Mouse (Mus musculus) intestine, postnatal 0 days (tissue): ENCODE data around the gene Usf1. TPM values are rescaled to one million over a fixed set of nuclear protein-coding genes. Genes with fewer than 3 reads are reported as not detected.
A peak's percentile ranks its signal among the peaks of the same experiment; 100 is the strongest.

ENCODE experiments used
- ATAC-seq: fragments of 200-750 bp; cut with Nextera tagmentation; 2 replicates; pipeline ENCODE4 v1.8.0; 2017; ENCODE audit warnings: mild to moderate bottlenecking, moderate TSS enrichment, moderate library complexity
- H3K27ac ChIP-seq: fragments of 300-500 bp; sonication (generic); 2 replicates; pipeline ENCODE4 v1.5.1; 2014; ENCODE audit warnings: mild to moderate bottlenecking, low read depth, low read length, moderate library complexity
- H3K27me3 ChIP-seq: fragments of 300-500 bp; sonication (generic); replicated peaks from 2 replicates; pipeline ENCODE4 v1.6.1; 2014; ENCODE audit warnings: low read length, mixed read lengths; ENCODE audit not compliant: control insufficient read depth, insufficient read depth
- H3K36me3 ChIP-seq: fragments of 300-500 bp; sonication (generic); 2 replicates; pipeline ENCODE4 v1.6.1; 2014; ENCODE audit warnings: mild to moderate bottlenecking, moderate library complexity; ENCODE audit not compliant: control insufficient read depth, insufficient read depth
- H3K4me1 ChIP-seq: fragments of 300-500 bp; sonication (generic); replicated peaks from 2 replicates; pipeline ENCODE4 v1.6.1; 2014; ENCODE audit warnings: antibody characterized with exemption, low read length, mixed read lengths; ENCODE audit not compliant: control insufficient read depth, insufficient read depth
- H3K4me2 ChIP-seq: fragments of 300-500 bp; sonication (generic); replicated peaks from 2 replicates; pipeline ENCODE4 v1.6.1; 2014; ENCODE audit warnings: low read depth, mild to moderate bottlenecking, moderate library complexity
- H3K4me3 ChIP-seq: fragments of 300-500 bp; sonication (generic); 2 replicates; pipeline ENCODE4 v1.5.1; 2014; ENCODE audit warnings: low read depth, low read length
- H3K9ac ChIP-seq: fragments of 300-500 bp; sonication (generic); 2 replicates; pipeline ENCODE4 v1.6.1; 2014; ENCODE audit warnings: mild to moderate bottlenecking, low read depth, low read length
- H3K9me3 ChIP-seq: fragments of 300-500 bp; sonication (generic); 2 replicates; pipeline ENCODE4 v1.6.1; 2016; ENCODE audit warnings: mixed run types; ENCODE audit not compliant: control insufficient read depth
- CTCF ChIP-seq: sonication (generic); IDR thresholded peaks from 2 replicates; pipeline ENCODE4 v1.5.1; 2016; ENCODE audit warnings: low read depth, mild to moderate bottlenecking, control low read depth, antibody characterized with exemption, moderate library complexity
- WGBS: fragments of 180-500 bp; shearing (Covaris S2); extraction: QIAGEN DNeasy Blood & Tissue Kit; methylation state at CpG from one replicate; pipeline ENCODE4 v1.1.7; 2014; 5-methylcytosine and 5-hydroxymethylcytosine counted together
- polyA plus RNA-seq: library from polyadenylated mRNA; unstranded; fragments of >200 nt; fragmentation: Nextera tagmentation; extraction: Ambion mirVana; gene quantifications from 2 replicates; pipeline ENCODE4 v1.2.1, GENCODE M21; 2015

Usf1 gene
- polyA plus RNA-seq, 1 experiment from 2014 or later = 35.1 TPM

GRCm38 (mm10) chr1:171437264-171438013, 26.3 kb downstream of the Usf1 start, which contains the start of gene F11r:
Gene F11r, plus strand, starts transcription at chr1:171437535.
- Histone ChIP-seq H3K4me2 (peak within 1 kb of the TSS; percentile 70), H3K36me3 (no peaks in the 10 kb centered on the region), H3K27me3 (no peaks in the 10 kb centered on the region), H3K9ac (peak within 1 kb of the TSS; percentile 57), H3K4me3 (peak within 1 kb of the TSS; percentile 59), H3K9me3 (no peaks in the 10 kb centered on the region), H3K4me1 (peaks cover 26% of the 10 kb centered on the region), H3K27ac (peak within 1 kb of the TSS; percentile 86)
- TF ChIP-seq CTCF = no peak; the same call in 1 of the 2 replicates
- WGBS = under 1% methylated on average over 45 of the region's 46 CpGs
- ATAC-seq = peak; percentile 95

GRCm38 (mm10) chr1:171438014-171438670, 27.0 kb downstream of the Usf1 start:
- Histone ChIP-seq H3K9me3 (no peaks in the 10 kb centered on the region), H3K4me3 (peak overlapping the region; percentile 59), H3K36me3 (no peaks in the 10 kb centered on the region), H3K4me1 (peaks cover 26% of the 10 kb centered on the region), H3K4me2 (peak overlapping the region; percentile 70), H3K27ac (peak overlapping the region; percentile 86), H3K9ac (peak overlapping the region; percentile 57), H3K27me3 (no peaks in the 10 kb centered on the region)
- no peak for ATAC-seq
- no peak for TF ChIP-seq CTCF
- 4% methylated on average over 18 of the region's 18 CpGs for WGBS

GRCm38 (mm10) chr1:171439072-171439471, 28.0 kb downstream of the Usf1 start:
- no peak for TF ChIP-seq CTCF
- ATAC-seq = no peak
- H3K27me3 ChIP-seq = no peaks in the 10 kb centered on the region
- H3K9ac ChIP-seq = no peak overlapping the region
- H3K4me3 ChIP-seq = peak overlapping the region; percentile 59
- WGBS = 21% methylated on average over 8 of the region's 8 CpGs
- peak overlapping the region; percentile 86 for H3K27ac ChIP-seq
- H3K4me1 ChIP-seq = peaks cover 26% of the 10 kb centered on the region
- no peaks in the 10 kb centered on the region for H3K36me3 ChIP-seq
- no peaks in the 10 kb centered on the region for H3K9me3 ChIP-seq
- H3K4me2 ChIP-seq = peak overlapping the region; percentile 70

GRCm38 (mm10) chr1:171440025-171440725, 29.1 kb downstream of the Usf1 start:
- peak overlapping the region; percentile 70 for H3K4me2 ChIP-seq
- H3K4me3 ChIP-seq = peak overlapping the region; percentile 59
- no peaks in the 10 kb centered on the region for H3K9me3 ChIP-seq
- peaks cover 26% of the 10 kb centered on the region for H3K4me1 ChIP-seq
- TF ChIP-seq CTCF = peak; percentile 15; the same call in 1 of the 2 replicates
- no peaks in the 10 kb centered on the region for H3K27me3 ChIP-seq
- WGBS = 12% methylated on average over 9 of the region's 9 CpGs
- H3K27ac ChIP-seq = peak overlapping the region; percentile 73
- H3K36me3 ChIP-seq = no peaks in the 10 kb centered on the region
- ATAC-seq = no peak
- peak overlapping the region; percentile 42; the same call in 1 of the 2 replicates for H3K9ac ChIP-seq

- no peak overlapping the region for H3K9ac ChIP-seq
- H3K9me3 ChIP-seq = no peaks in the 10 kb centered on the region
- H3K36me3 ChIP-seq = no peaks in the 10 kb centered on the region
- ATAC-seq = peak; percentile 44
- peaks cover 19% of the 10 kb centered on the region for H3K4me1 ChIP-seq
- H3K27ac ChIP-seq = peak overlapping the region; percentile 73
- peak overlapping the region; percentile 12 for H3K4me3 ChIP-seq
- no peak for TF ChIP-seq CTCF
- no peaks in the 10 kb centered on the region for H3K27me3 ChIP-seq
- WGBS = 22% methylated on average over 7 of the region's 7 CpGs
- H3K4me2 ChIP-seq = peak overlapping the region; percentile 70
These were observed 30.6 kb downstream of the Usf1 start for GRCm38 (mm10) chr1:171441466-171442412.
